Mouse (Mus musculus): ENCODE measurements at regions not wholly inside any gene's neighbourhood (a gene's known extent, or its start where the extent isn't known, plus 50 kb on each side); places are given as distances from the start of the nearest gene placed in this dataset.
A peak's percentile ranks its signal among the peaks of the same experiment; 100 is the strongest.

DNA sequence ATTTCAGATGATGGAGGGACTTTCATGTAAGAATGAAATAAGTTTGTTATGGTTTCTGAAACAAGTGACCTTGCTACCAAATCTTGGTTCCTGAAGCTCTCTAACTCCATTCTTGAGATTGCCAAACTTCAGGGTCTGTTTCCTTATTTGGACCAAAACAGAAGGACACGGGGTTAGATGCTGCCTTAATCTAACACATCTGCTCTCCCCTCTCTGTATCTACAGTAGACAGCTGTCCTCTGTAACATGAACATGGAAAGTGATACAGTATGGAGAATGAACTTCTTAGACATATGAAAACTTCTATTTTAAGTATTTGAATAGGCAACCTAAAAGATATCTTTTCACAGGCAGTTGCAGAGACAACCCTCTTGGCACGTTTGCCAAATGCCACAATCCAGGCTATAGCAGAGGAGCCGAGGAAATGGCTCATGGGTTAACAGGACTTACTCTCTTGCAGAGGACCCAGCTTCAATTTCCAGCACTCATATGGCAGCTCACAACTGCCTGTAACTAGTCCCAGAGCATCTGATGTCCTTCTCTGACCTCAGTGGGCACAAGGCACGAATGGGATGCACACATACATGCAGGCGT is 171.4 kb downstream of the Ndfip2 start:
- DNase-seq (ENCODE audit: extremely low read depth, low read depth, low spot score): no peak

DNA sequence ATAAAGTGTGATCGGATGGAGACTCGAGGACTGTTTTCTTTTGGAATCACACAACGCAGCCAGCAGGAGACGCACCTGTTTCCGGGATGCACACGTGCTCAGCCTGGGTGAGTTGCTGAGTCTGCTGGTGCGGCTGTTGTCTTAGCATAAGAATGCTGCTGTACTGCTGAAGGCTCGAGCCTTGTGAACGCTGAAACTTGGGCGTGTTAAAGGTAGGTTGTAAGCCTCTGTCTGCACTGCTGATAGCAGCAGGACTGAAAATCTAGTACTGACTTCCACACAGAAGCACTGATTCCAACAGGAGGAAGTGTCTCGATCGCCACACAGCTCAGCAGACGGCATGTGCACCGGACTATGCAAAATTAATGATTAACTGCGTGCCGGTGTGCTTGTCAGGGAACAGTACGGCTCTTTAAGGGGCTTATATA is 169.1 kb downstream of the Ndfip2 start:
- no peak for DNase-seq (ENCODE audit: extremely low read depth, low read depth, low spot score)

DNA sequence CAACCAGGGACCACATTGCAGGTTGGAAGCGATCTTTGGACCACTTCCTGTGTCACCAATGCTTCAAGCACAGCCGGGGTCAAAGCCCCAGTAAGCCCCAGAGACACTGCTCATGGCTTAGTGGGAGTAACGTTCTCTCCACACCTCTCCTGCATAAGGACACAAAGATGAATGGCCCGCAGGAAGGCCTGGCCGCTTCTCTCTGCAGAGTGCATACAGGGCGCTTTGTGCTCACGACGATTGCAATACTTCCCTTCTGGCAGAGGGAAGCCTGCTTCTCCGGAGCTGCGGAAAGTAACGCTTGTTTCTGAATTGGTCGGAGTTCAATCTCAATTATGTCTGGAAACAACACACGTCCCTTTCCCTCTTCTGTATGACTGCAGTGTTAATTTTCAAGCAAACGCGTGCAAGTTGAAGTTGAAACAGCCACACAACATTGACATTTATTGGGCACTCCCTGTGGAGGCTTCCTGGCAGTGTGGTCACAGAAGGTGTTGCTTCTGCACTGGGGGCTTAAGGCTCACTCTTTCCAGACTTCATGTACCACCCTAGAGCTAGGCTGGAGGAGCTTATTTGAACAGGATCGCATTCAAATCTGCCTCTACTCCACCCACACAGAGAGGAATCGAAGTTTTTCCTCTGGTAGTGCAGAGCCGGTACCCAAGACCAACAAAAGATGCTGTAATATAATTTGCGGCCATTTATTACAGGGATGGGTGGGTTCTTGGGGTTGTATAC is 168.4 kb downstream of the Ndfip2 start:
- no peak for DNase-seq (ENCODE audit: extremely low read depth, low read depth, low spot score)

DNA sequence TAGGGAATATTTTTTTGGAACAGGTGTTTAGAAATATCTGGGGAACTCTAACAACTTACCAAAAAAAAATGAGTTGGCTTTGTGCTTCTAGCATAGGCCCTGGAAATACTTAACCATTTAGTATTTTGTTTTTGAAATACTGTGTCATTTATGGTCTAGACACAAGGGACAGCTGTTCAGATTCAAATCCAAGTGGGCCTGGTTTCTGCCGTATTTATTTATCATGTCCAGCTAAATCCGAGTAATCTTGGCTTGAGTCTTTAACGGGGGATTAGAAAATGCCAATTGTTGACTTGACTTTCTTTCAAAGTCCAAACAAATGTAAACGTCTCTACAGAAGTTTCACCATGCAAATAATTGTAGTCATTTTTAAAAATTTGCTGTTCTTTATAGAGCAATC is 159.6 kb downstream of the Ndfip2 start:
- no peak for DNase-seq (ENCODE audit: extremely low read depth, low read depth, low spot score)

DNA sequence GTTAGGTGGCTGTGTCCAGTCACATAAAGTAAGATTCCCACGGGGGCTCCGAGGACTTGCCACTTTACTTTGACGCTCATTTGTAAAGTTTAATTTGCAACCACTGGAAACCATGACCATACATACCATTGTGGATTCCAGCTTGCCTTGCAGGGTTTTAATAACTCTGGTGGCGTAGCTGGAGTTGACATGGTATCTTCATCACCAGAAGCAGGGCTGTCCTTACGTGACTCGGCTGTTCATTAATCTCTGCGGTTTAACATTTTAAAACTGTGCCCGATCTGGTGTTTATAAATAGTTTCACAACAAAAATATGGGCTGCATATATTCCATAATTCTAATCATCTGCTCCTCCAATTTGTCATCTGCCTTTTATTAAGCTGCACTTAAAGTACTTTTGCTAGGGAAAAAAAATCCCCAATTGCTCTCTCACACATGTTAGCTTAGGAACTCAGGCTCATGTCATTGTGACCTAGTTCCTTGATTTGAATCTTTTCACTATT is 159.1 kb downstream of the Ndfip2 start:
- DNase-seq (ENCODE audit: extremely low read depth, low read depth, low spot score): no peak

DNA sequence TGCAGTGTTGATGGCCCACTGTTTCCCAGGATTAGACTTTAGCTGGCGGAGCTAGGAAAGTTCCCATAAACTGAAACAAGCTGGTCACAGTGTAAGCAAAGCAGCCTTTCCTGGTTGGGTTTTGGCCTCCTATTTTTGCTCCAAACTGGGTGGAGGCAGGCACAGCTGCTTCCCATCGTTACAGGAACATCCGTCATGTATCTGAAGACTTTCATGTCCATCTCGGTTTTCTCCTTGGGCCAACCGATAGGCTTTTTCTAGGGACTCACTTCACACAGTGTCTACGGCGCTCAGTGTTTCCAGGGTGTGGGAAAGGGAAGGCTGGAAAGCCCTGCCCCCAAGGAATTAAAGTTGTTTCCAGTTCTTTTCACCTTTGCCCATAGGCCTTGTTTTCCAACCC is 158.6 kb downstream of the Ndfip2 start:
- no peak for DNase-seq (ENCODE audit: extremely low read depth, low read depth, low spot score)

DNA sequence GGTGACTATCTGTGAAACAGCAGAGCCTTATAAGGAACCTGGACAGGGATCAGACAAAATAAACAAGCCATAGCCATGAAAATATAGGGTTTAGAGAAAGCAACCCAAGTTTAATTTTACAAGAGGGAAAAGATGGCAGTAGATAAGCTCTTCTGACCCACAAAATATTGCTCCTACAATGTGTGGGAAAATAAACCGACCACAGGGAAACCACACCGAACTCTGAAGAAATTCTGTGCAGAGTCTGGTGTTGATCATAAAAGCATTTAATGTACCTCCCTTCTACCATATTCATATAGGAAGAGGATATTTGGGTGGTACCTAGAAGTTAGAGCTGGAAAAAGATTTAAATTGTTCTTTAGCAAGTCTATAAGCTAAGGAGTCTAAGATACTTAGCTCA is 146.3 kb downstream of the Ndfip2 start:
- DNase-seq (ENCODE audit: extremely low read depth, low read depth, low spot score): no peak

DNA sequence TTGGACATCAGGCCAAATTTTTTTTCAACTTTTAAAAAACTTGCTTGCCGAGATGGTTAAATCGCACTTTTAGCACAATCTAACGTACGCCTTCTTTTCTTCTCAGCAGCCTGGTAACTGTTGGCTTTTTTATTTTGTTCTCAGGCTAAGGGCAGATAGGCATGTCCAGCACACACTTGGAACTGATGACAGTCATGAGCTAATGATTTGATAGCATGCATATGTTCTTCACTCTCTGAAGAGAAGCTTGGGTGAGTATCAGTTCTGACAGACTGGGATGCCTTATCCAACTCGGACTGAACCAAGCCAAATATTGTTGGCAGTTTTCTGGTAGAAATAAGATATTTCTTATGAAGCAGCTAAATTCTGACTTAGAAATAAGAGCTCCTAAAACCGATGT is 145.9 kb downstream of the Ndfip2 start:
- no peak for DNase-seq (ENCODE audit: extremely low read depth, low read depth, low spot score)

DNA sequence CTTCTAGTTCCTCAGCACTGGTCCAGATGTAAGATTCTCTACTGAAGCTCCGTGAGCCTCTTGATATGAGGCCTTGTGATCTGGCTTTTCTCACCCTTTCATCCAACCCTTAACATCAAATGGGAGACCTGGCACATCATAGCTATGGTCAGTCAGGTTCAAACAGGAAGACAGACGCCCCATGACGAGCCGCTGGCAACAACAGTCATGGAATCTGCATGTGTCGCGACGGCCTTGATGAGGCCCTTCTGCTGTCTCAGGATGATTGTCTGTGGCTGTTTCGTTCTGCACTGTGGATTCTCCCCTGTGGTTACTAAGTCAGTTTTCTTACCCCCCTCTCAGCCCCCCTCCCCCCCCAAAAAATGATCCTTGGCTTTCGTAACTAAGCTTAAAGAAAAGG is 144.9 kb downstream of the Ndfip2 start:
- no peak for DNase-seq (ENCODE audit: extremely low read depth, low read depth, low spot score)

DNA sequence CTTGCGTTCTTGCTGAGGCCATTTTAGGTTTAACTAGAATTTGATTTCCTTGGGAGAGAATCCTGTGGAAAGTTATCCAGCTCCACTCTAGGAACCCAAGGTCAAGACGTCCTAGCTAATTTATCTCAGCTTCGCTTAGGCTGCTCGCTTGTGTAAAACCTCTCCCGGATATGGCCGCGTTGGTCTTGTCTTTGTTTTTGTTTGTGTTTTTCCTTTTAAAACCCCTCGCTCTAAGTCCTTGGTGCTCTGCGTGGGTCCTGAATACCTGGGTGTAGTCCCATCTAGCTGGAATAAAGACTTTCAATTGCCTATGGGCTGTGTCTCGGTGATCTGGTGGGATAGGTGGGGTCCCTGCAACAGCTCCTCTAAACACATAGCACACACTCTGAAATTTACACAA is 144.2 kb downstream of the Ndfip2 start:
- no peak for DNase-seq (ENCODE audit: extremely low read depth, low read depth, low spot score)

DNA sequence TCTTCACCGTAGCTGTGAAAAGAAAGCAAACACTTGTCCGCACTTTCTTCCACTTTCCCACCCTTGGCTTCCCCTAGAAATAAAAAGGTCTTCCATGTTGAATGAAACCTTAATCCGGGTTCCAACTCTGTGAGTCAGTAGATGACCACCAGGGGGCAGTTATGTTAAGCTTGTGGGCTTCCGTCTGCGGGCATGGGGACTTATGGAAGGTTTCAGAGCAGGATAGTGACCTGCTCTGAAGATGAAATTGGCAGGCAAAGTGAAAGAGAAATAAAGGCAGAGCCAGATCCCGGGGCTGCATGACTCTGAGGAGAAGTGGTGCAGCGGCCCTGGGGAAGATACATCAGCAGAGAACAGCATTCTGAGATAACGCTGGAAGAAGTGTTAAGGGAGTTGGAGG is 139.1 kb downstream of the Ndfip2 start:
- no peak for DNase-seq (ENCODE audit: extremely low read depth, low read depth, low spot score)

DNA sequence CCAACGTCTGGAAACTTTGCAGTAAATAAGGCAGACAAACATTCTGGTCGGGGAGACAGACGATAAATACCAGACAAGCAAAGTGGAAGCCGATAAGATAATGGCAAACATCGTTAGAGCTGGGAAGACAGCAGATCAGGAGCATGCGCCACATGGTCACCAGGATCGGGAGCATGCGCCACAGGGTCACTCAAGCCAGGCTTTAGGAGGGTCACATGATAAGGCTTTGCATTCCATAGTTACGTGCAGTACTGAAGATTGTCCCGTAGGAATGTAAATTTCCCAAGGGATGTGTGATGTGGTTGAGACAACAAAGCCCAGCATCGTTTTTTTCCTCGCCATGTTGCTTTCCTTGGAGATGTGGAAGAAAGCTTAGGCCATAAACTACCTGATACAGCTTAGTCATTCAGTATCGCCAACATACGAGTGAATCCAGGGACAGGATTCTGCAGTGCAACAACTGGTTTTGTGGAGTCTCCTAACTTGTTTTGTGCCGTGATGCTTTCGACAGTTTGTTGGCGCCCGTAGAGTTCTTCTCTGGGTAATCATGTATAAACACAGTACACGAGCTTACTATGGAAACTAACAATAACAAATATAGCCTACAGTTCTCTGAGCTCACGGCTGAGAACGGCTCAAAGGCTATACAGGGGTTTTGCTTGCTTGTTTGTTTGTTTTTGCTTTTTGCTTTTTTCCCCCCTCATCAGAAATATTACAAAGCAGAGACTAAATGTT is 133.9 kb downstream of the Ndfip2 start:
- DNase-seq (ENCODE audit: extremely low read depth, low read depth, low spot score): no peak

DNA sequence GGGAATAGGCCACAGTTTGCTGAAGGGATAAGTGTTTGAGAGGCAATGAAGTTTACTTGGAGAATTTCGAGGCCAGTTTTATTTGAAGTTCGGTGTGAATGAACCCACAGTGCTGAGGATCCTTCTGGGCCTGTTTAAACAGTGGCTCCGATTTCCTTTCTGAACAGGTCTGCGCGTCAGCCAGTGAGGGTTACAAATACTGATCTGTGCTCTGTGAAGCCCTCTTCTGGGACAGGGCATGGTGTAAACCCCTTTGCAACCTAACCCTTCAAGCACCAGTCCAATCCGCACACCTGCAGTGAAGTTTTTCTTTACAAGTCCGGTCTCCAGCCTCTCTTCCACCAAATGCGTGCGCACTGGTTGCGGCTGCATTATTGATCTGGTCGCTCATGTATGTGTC is 133.1 kb downstream of the Ndfip2 start:
- no peak for DNase-seq (ENCODE audit: extremely low read depth, low read depth, low spot score)

DNA sequence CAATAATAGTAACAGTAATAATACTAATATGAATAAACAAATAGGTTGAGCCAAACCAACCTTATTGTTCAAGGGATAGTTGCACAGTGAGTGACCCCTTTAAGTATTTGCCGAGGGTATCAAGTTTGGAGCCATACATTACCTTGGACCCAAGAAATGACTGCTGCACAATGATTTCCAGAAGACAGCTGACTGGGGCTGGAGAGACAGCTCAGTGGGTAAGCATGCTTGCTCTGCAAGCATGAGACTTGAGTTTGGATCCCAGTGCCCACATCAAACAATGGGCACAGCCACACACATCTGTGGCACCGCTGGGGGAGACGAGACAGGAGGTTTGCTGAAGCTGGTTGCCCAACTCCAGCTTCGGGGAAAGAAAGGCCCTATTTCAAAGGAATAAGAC is 126.7 kb downstream of the Ndfip2 start:
- no peak for DNase-seq (ENCODE audit: extremely low read depth, low read depth, low spot score)

DNA sequence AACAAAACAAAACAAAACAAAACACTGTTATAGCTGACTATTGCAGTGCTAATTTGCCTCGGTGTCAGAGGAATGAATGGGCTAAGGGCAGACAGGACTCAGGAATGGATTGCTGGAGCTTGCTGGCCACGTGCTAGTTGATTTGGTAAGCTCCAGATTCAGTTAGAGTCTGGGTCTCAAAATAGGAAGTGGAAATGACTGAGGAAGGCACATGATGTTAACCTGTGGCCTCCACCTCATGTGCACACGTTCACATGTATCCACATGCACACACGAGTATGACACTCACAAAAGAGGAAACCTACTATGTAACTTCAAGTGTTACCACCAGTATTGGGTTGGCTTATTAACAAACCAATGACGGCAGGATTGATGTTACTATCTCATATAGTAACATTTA is 125.0 kb downstream of the Ndfip2 start:
- DNase-seq (ENCODE audit: extremely low read depth, low read depth, low spot score): no peak

DNA sequence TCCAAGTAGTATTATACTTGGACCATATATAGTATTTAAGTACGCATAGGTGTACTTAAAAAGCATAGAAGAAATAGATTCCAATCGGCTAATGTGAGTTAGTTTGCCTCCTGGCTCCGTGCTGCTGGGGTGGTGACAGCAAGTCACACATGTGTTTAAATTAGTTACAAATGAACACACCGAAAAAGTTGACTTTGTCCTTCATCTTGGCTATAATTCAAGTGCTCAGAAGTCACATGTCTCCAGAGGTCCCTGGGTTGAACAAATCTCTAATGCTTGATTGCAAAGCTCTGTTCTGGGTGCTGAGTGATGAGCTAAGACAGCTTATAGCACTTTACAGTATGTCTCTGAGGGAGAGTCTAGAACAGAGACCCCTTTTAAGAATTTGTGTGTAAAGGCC is 121.7 kb downstream of the Ndfip2 start:
- DNase-seq (ENCODE audit: extremely low read depth, low read depth, low spot score): no peak

DNA sequence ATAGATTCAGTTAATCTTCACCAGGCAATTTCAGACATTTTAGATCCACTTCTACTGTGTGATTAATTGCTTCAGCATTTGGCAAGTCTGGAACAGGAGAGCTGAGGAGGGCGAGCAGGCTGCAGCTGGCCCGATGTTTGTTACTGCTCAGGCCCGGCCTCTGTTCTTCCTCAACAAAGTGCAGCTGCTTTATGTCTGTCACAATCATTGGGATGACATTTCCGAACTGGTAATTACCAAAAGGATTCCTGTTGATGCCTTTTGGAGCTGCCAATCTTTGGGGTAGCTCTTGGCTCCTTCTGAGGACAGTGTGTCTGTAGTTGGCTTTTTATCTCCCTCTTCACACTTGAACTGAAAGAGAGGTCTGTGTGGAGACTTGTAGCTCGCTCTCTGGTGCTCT is 119.4 kb downstream of the Ndfip2 start:
- DNase-seq (ENCODE audit: extremely low read depth, low read depth, low spot score): no peak

DNA sequence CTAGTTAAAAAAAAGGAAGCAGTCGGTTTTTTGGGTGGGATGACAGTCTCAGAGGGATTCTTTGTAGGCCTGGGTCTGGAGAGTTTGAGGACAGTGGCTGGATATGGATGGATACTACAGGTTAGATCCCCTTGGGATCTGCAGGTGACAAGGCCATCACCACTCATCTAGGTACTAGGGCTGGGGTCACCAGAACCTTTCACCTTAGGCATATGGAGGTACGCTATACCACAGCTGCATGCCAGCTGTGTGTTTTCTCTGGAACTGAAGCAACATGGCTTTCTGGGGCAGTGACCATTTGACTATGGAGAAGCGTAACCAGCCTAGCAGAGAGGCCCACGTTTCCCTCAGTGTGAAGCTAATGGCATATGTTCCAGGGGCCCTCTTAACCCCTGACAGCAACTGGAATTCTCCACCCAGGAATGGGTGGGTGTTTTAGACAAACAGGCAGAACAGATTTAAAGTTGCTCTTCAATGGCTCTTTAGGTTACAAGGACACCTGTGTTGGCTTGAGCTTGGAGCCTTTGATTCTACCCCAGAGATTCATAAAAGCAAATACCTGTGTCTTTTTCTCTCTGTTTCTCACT is 118.8 kb downstream of the Ndfip2 start:
- DNase-seq (ENCODE audit: extremely low read depth, low read depth, low spot score): no peak

DNA sequence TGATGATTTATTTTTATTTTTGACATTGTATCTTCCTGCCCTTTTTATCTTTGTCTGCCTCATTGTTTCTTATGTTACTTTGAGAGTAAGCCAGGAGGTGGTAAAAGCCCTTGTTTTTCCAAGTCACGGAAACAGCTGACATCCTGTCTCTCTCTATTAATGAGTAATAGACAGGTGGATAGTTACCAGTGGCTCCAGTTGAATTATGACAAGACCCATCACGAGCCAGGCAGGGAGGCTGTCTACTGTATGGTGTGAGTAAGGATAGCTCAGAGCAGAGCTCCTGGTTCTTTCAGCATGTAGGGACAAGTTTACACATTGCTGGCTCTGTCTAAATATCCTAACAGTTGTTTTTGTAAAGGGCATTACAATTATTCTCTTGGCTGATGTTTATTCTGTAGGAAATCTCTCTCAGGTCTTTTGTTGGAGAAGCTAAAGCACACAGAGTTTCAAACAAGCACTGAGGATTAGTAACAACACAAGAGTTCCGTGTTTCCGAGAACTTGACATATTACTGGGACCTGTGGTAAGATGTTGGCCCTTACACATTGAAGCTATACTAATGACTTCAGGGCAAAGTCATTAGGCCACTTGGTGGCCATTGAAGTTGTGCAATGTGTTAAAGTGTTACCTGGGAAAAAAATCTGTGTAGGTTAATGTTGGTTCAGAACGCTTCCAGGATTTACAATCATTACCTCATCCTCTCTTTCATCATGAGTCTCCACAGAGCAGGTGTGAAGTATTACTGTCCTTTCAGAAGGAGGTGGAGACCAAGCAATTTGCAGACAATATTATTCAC is 111.5 kb downstream of the Ndfip2 start:
- peak; percentile 97 for DNase-seq (ENCODE audit: extremely low read depth, low read depth, low spot score)

DNA sequence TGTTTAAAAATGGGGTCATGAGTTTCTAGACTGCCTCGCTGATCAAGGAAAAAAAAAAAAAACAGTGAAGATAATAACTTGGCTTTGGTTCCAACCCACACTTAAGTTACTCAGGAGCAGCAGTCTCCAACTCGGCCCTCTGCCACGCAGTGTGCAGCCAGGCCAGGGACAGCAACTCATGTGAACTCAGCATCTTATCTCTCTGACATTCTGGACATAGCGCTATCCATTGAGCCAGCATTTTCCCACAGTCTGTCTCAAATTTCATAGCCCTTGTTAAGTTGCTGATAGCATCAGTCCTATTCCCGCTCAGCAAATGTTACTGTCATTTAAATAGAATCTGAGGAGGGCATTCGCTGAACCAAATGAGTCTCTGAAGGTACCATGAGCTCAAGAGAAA is 102.2 kb downstream of the Ndfip2 start:
- no peak for DNase-seq (ENCODE audit: extremely low read depth, low read depth, low spot score)

DNA sequence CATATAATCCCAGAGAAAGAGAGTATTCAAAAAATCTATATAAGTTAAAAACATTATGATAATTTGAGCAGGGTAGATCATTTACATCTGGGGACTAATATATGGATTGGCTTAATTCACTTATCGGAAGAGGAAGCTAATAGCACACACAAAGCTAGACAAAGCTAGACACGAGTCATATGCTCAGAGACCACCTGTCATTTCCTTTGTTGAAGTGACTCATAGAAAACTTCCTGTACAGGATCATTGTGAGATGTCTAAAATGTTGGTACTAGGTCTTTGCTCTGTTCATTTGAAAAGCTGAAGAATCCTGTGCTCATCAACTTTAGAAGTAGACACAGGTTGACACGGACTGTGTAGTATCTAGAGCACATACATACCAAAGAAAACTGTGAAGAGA is 101.5 kb downstream of the Ndfip2 start:
- DNase-seq (ENCODE audit: extremely low read depth, low read depth, low spot score): no peak

All from fat pad, adult 2 months (tissue).